Mouse (Mus musculus) myocyte (in vitro differentiated cells): ENCODE measurements around the gene 6330409D20Rik. TPM values are rescaled to one million over a fixed set of nuclear protein-coding genes. Genes with fewer than 3 reads are reported as not detected.

ENCODE experiments used
- H3K27me3 ChIP-seq: one replicate; pipeline ENCODE4 v1.6.1; 2011; ENCODE audit not compliant: control insufficient read depth, insufficient read depth, insufficient read length
- H3K36me3 ChIP-seq: one replicate; pipeline ENCODE4 v1.6.1; 2011; ENCODE audit not compliant: control insufficient read depth, insufficient read depth
- H3K4me2 ChIP-seq: one replicate; pipeline ENCODE4 v1.6.1; 2011; ENCODE audit warnings: low read depth, control low read depth
- H3K4me3 ChIP-seq: one replicate; pipeline ENCODE4 v1.5.1; 2011; ENCODE audit warnings: mild to moderate bottlenecking, control low read depth, moderate library complexity
- H3K79me2 ChIP-seq: one replicate; pipeline ENCODE4 v1.6.1; 2011; ENCODE audit not compliant: control insufficient read depth, insufficient read depth
- H3ac ChIP-seq: one replicate; pipeline ENCODE4 v1.6.1; 2011; ENCODE audit not compliant: control insufficient read depth, insufficient read length
- CEBPB ChIP-seq: IDR thresholded peaks from 2 replicates; pipeline ENCODE4 v1.6.1; 2011; ENCODE audit warnings: mild to moderate bottlenecking, moderate library complexity; ENCODE audit not compliant: poor library complexity, insufficient read depth, severe bottlenecking
- E2F4 ChIP-seq: IDR thresholded peaks from one replicate; pipeline ENCODE4 v1.6.1; 2011; ENCODE audit warnings: mild to moderate bottlenecking, control low read depth, moderate library complexity; ENCODE audit not compliant: insufficient read depth
- MAX ChIP-seq: IDR thresholded peaks from one replicate; pipeline ENCODE4 v1.6.1; 2011; ENCODE audit warnings: low read depth, mild to moderate bottlenecking, control low read depth
- MYOD1 ChIP-seq, 3 experiments: IDR thresholded peaks; one replicate each; pipeline ENCODE4 v1.6.1; 2011; ENCODE audit warnings: control low read depth in 2 of 3, low read depth in 2 of 3, mild to moderate bottlenecking in 2 of 3, moderate library complexity in 1 of 3; ENCODE audit not compliant: insufficient read length in 2 of 3, control insufficient read depth in 1 of 3
- MYOG ChIP-seq, 3 experiments: IDR thresholded peaks; one replicate each; pipeline ENCODE4 v1.6.1; 2011; ENCODE audit warnings: control low read depth in 2 of 3, low read depth in 2 of 3, mild to moderate bottlenecking in 2 of 3; ENCODE audit not compliant: insufficient read length in 2 of 3, control insufficient read depth in 1 of 3, insufficient read depth in 1 of 3
- POLR2A ChIP-seq: IDR thresholded peaks from one replicate; pipeline ENCODE4 v1.6.1; 2011; ENCODE audit warnings: low read depth, mild to moderate bottlenecking, control low read depth, moderate library complexity; ENCODE audit not compliant: insufficient read length
- POLR2AphosphoS2 ChIP-seq: IDR thresholded peaks from one replicate; pipeline ENCODE4 v1.6.1; 2011; ENCODE audit warnings: low read depth, control low read depth; ENCODE audit not compliant: insufficient read length
- REST ChIP-seq: IDR thresholded peaks from one replicate; pipeline ENCODE4 v1.6.1; 2011; ENCODE audit warnings: mild to moderate bottlenecking, control low read depth, moderate library complexity; ENCODE audit not compliant: insufficient read depth, insufficient read length
- SRF ChIP-seq: IDR thresholded peaks from one replicate; pipeline ENCODE4 v1.6.1; 2011; ENCODE audit warnings: low read depth; ENCODE audit not compliant: control insufficient read depth, insufficient read length
- TCF12 ChIP-seq: IDR thresholded peaks from one replicate; pipeline ENCODE4 v1.6.1; 2011; ENCODE audit warnings: mild to moderate bottlenecking, control low read depth; ENCODE audit not compliant: poor library complexity, insufficient read depth, severe bottlenecking
- TCF3 ChIP-seq: IDR thresholded peaks from one replicate; pipeline ENCODE4 v1.6.1; 2011; ENCODE audit warnings: low read depth, control low read depth; ENCODE audit not compliant: insufficient read length
- USF1 ChIP-seq: IDR thresholded peaks from one replicate; pipeline ENCODE4 v1.6.1; 2011; ENCODE audit warnings: low read depth, mild to moderate bottlenecking, control low read depth, moderate library complexity
- polyA plus RNA-seq: library from polyadenylated mRNA; unstranded; fragments of >200 nt; fragmentation: generic; extraction: Trizol; gene quantifications from one replicate; pipeline ENCODE4 v1.2.1, GENCODE M21; 2012; ENCODE audit warnings: missing spikeins

The 6330409D20Rik gene
- polyA plus RNA-seq, 1 experiment, result not detected

- Histone ChIP-seq H3ac (no peak overlapping the region), H3K4me2 (peak overlapping the region; percentile 65), H3K79me2 (peaks cover 23% of the 10 kb centered on the region), H3K27me3 (no peaks in the 10 kb centered on the region), H3K4me3 (no peak overlapping the region), H3K36me3 (peaks cover 8% of the 10 kb centered on the region)
- TF ChIP-seq TCF12, result no peak
- TF ChIP-seq MAX, result peak; percentile 78
- no peak for TF ChIP-seq TCF3
- TF ChIP-seq CEBPB, result peak; percentile 59; the same call in 1 of the 2 replicates
- no peak for TF ChIP-seq SRF
- no peak for TF ChIP-seq POLR2AphosphoS2
- peak; percentile 88 for TF ChIP-seq USF1
- no peak for TF ChIP-seq REST
- peak in 2 of 3 experiments; percentile 53 to 89 for TF ChIP-seq MYOG (IDR thresholded peaks at IDR 0.05; ENCODE audit: control insufficient read depth in 1 of 3, insufficient read depth in 1 of 3, insufficient read length in 2 of 3, low read depth in 2 of 3)
- no peak for TF ChIP-seq POLR2A
- peak; percentile 33 to 89 (median 89) for TF ChIP-seq MYOD1 (IDR thresholded peaks at IDR 0.05; ENCODE audit: control insufficient read depth in 1 of 3, insufficient read length in 2 of 3, low read depth in 2 of 3)
Observed at GRCm38 (mm10) chr2:32714987-32715425, 25.8 kb downstream of the 6330409D20Rik start.

DNA sequence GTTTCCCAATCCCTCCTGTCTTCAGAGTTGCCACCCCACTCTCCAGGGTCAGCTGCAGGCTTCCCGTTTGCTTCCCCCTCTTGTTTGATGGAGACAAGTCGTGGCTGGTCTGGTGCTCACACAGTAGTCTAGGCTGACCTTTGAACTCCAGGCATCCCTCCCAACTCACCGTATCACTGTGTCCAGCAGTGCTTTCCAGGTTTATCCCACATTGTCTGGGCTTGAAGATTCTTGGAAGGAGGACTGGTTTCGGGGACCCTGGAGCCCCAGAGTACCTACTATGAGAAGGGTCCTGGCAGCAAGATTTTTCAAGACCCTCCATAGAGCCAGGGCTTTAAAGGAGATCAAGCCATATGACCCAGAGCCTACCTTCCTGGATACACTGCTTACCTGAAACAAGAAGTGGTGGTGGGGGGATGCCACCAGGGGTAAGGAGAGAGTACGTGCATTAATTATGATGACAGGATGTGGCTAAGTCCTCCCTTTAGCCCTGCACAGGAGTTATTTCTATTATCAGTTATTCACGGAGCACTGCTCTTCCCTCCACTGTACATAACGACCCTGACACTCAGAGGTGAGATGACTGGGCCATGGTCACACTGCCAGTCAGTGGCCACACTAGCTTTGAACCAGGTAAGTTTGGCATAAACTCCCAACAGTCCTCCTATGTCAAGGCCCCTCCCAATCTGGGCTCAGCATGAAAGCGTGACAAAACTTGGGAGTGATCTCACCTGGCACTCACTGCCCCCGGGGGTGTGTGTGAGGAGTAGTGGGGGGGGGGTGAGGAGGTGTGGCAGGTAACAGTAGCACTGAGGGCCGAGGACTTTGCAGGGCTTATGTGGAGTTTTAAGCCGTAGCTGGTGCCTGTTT is 26.5 kb downstream of the 6330409D20Rik start:
- Histone ChIP-seq H3K79me2 (peaks cover 29% of the 10 kb centered on the region), H3K36me3 (peaks cover 14% of the 10 kb centered on the region), H3K4me3 (peak overlapping the region; percentile 65), H3K27me3 (no peaks in the 10 kb centered on the region), H3ac (no peak overlapping the region), H3K4me2 (peak overlapping the region; percentile 65)
- TF ChIP-seq CEBPB (no peak), TCF3 (no peak), MYOD1 (IDR thresholded peaks at IDR 0.05; ENCODE audit: control insufficient read depth in 1 of 3, insufficient read length in 2 of 3, low read depth in 2 of 3) (no peak), MYOG (IDR thresholded peaks at IDR 0.05; ENCODE audit: control insufficient read depth in 1 of 3, insufficient read depth in 1 of 3, insufficient read length in 2 of 3, low read depth in 2 of 3) (no peak), E2F4 (no peak)

GRCm38 (mm10) chr2:32712934-32713817 is 27.6 kb downstream of the 6330409D20Rik start, which contains the start of gene Cdk9:
Cdk9 (minus strand) TSS chr2:32713076.
- H3ac ChIP-seq, result peak within 1 kb of the TSS; percentile 87
- no peaks in the 10 kb centered on the region for H3K27me3 ChIP-seq
- H3K36me3 ChIP-seq, result peaks cover 25% of the 10 kb centered on the region
- peaks cover 41% of the 10 kb centered on the region for H3K79me2 ChIP-seq
- peak within 1 kb of the TSS; percentile 65 for H3K4me3 ChIP-seq
- TF ChIP-seq POLR2A, result peak; percentile 71
- no peak for TF ChIP-seq POLR2AphosphoS2
- no peak for TF ChIP-seq CEBPB
- TF ChIP-seq MYOG (IDR thresholded peaks at IDR 0.05; ENCODE audit: control insufficient read depth in 1 of 3, insufficient read depth in 1 of 3, insufficient read length in 2 of 3, low read depth in 2 of 3), result peak in 2 of 3 experiments; percentile 61 to 69
- no peak for TF ChIP-seq MAX
- peak; percentile 9 for TF ChIP-seq TCF3
- TF ChIP-seq SRF, result peak; percentile 48
- peak in 2 of 3 experiments; percentile 49 to 83 for TF ChIP-seq MYOD1 (IDR thresholded peaks at IDR 0.05; ENCODE audit: control insufficient read depth in 1 of 3, insufficient read length in 2 of 3, low read depth in 2 of 3)
- TF ChIP-seq E2F4, result no peak
- TF ChIP-seq REST, result no peak
- TF ChIP-seq TCF12, result no peak
- no peak for TF ChIP-seq USF1
- peak within 1 kb of the TSS; percentile 99 for H3K4me2 ChIP-seq

GRCm38 (mm10) chr2:32712586-32712933 is 28.3 kb downstream of the 6330409D20Rik start:
- Histone ChIP-seq H3K79me2 (peaks cover 47% of the 10 kb centered on the region), H3K4me3 (peak overlapping the region; percentile 65), H3K36me3 (peaks cover 31% of the 10 kb centered on the region), H3ac (peak overlapping the region; percentile 87), H3K4me2 (no peak overlapping the region), H3K27me3 (no peaks in the 10 kb centered on the region)
- no peak for TF ChIP-seq TCF12
- TF ChIP-seq SRF, result no peak
- TF ChIP-seq POLR2AphosphoS2, result no peak
- no peak for TF ChIP-seq MYOG (IDR thresholded peaks at IDR 0.05; ENCODE audit: control insufficient read depth in 1 of 3, insufficient read depth in 1 of 3, insufficient read length in 2 of 3, low read depth in 2 of 3)
- TF ChIP-seq REST, result no peak
- no peak for TF ChIP-seq USF1
- TF ChIP-seq POLR2A, result no peak
